Comparison of ENCODE assay signal across 32 mouse cellular contexts in the genomic region with DNA sequence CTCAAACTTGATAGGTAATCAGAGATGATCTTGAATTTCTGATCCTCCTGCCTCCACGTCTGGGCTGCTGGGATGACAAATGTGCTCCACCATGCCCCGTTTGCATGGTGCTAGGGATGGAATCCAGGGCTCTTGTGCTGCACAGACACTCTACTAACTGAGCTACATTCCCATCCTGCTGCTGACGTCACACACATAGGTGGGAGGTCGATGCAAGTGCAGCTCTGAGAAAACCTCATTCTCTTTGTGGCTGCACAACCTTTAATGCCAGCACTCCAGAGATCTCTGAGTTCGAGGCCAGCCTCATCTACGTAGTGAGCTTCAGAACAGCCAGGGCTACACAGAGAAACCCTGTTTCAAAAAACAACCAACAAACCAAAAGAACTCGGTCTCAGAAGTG. TPM values are rescaled to one million over a fixed set of nuclear protein-coding genes. Genes with fewer than 3 reads are reported as not detected.
"Had no signal": no experiment of that assay in that cellular context is flagged by ENCODE, and none has a peak within 500 bp of the region (broad histone marks: within the 10 kb centered on the region; RNA-seq: fewer than 3 reads in every experiment).

No protein-coding gene starts in this region.

- H3K4me3 ChIP-seq: embryonic facial prominence, embryonic 10.5 days; embryonic facial prominence, embryonic 12.5 days; embryonic facial prominence, embryonic 13.5 days; embryonic facial prominence, embryonic 15.5 days; erythroblast, embryonic 14.5 days; forebrain, embryonic 10.5 days; forebrain, embryonic 12.5 days; forebrain, embryonic 13.5 days; forebrain, embryonic 15.5 days; gastrocnemius, adult 2 months; heart, adult 2 months had no signal

- ATAC-seq: forebrain, embryonic 13.5 days; forebrain, embryonic 14.5 days; forebrain, embryonic 15.5 days; forebrain, embryonic 16.5 days; forebrain, postnatal 0 days had no signal

- H3K4me1 ChIP-seq: embryonic facial prominence, embryonic 10.5 days; embryonic facial prominence, embryonic 12.5 days; embryonic facial prominence, embryonic 13.5 days; embryonic facial prominence, embryonic 15.5 days; forebrain, embryonic 10.5 days; forebrain, embryonic 12.5 days; forebrain, embryonic 13.5 days; forebrain, embryonic 15.5 days had no signal

- DNase-seq: cerebellum, adult 2 months; cerebellum, adult 8-10 months; cerebellum, adult 9-10 months; cerebellum, adult 9-11 months; cerebellum, postnatal 10 days; cerebellum, postnatal 14 days; cerebellum, postnatal 25 days; cerebellum, postnatal 36 days; embryo, embryonic 11 days; forebrain, postnatal 0 days; gastrocnemius, adult 2 months; gastrocnemius, postnatal 10 days; gastrocnemius, postnatal 14 days; gastrocnemius, postnatal 25 days; gastrocnemius, postnatal 36 days; heart, adult 18-20 months; heart, adult 2 months had no signal

- H3K27ac ChIP-seq: embryonic facial prominence, embryonic 10.5 days; embryonic facial prominence, embryonic 12.5 days; embryonic facial prominence, embryonic 13.5 days; embryonic facial prominence, embryonic 15.5 days; forebrain, embryonic 10.5 days; forebrain, embryonic 12.5 days; forebrain, embryonic 13.5 days; forebrain, embryonic 15.5 days; gastrocnemius, adult 2 months; heart, adult 2 months had no signal

- H3K27me3 ChIP-seq: embryonic facial prominence, embryonic 12.5 days; embryonic facial prominence, embryonic 13.5 days; embryonic facial prominence, embryonic 15.5 days; forebrain, embryonic 12.5 days; forebrain, embryonic 13.5 days; forebrain, embryonic 15.5 days had no signal

- H3K9ac ChIP-seq: embryonic facial prominence, embryonic 12.5 days; embryonic facial prominence, embryonic 13.5 days; embryonic facial prominence, embryonic 15.5 days; forebrain, embryonic 12.5 days; forebrain, embryonic 13.5 days; forebrain, embryonic 15.5 days; forebrain, postnatal 0 days had no signal

- H3K4me2 ChIP-seq: embryonic facial prominence, embryonic 12.5 days; embryonic facial prominence, embryonic 13.5 days; embryonic facial prominence, embryonic 15.5 days; forebrain, embryonic 12.5 days; forebrain, embryonic 13.5 days; forebrain, embryonic 15.5 days had no signal

- H3K9me3 ChIP-seq: embryonic facial prominence, embryonic 10.5 days; embryonic facial prominence, embryonic 12.5 days; embryonic facial prominence, embryonic 13.5 days; embryonic facial prominence, embryonic 15.5 days; forebrain, embryonic 10.5 days; forebrain, embryonic 12.5 days; forebrain, embryonic 13.5 days; forebrain, embryonic 15.5 days had no signal

RNA-seq across cellular contexts. Expression of a gene that starts 28.6 kb away (rescaled TPM):
- total RNA-seq: forebrain, postnatal 0 days; gastrocnemius, adult 18-20 months; gastrocnemius, adult 2 months; gastrocnemius, adult 8-10 months; gastrocnemius, postnatal 14 days; gastrocnemius, postnatal 25 days; gastrocnemius, postnatal 36 days; gastrocnemius, postnatal 4 days; granulocyte monocyte progenitor cell, adult 5-6 weeks had no signal
- polyA plus RNA-seq: erythroblast, embryonic 14.5 days; heart, adult 2 months had no signal
